Mouse (Mus musculus): ENCODE results near the gene Pphln1.

DNA sequence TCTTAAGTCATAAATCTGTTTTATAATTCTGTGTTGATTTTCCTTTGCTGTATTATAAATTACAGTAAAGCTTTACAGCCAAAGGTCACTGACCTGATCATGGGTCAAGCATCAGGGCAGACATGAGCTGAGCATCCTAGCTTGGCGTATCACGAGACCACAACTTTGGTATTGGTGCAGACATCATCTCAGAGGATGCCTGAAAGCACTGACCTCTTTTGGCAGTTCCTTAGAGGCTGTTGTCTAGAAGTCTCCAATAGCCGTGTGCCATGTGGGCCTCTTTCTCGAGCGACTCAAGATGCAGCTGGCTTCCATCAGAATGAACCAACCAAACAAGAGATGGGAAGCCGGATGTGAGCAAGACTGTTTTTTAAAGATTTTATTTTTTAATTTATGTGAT lies 32.6 kb upstream of the Pphln1 start:
- TF ChIP-seq CTCF (IDR thresholded peaks at IDR 0.05; ENCODE audit: control insufficient read depth, insufficient read depth, insufficient read length) (no peak), MYOD1 (IDR thresholded peaks at IDR 0.05; ENCODE audit: control insufficient read depth, insufficient read length, low read depth) (no peak), CEBPB (IDR thresholded peaks at IDR 0.05; ENCODE audit: low read depth) (no peak), MYOG (IDR thresholded peaks at IDR 0.05; ENCODE audit: control insufficient read depth, extremely low read depth, insufficient read length) (no peak), MAX (IDR thresholded peaks at IDR 0.05) (no peak), FOSL1 (IDR thresholded peaks at IDR 0.05; ENCODE audit: insufficient read depth, low read length, poor library complexity, severe bottlenecking) (no peak)

Data from C2C12 (cell line).